Comparison of ENCODE assay signal across 11 mouse cellular contexts in genomic region chr9:110490913-110491312, GRCm38 (mm10). TPM values are rescaled to one million over a fixed set of nuclear protein-coding genes. Genes with fewer than 3 reads are reported as not detected.
A peak's percentile ranks its signal among the peaks of the same experiment; 100 is the strongest.
DNase-seq lines count a peak whose midpoint lies in the region; ATAC-seq lines count a peak whose summit lies in the region.
"Had no signal": no experiment of that assay in that cellular context is flagged by ENCODE, and none has a peak within 500 bp of the region (broad histone marks: within the 10 kb centered on the region; RNA-seq: fewer than 3 reads in every experiment).

No protein-coding gene starts in this region.

- DNase-seq in heart, postnatal 4 days = peak; percentile 39
- no peak for DNase-seq in heart, adult 8-10 months (ENCODE audit: low spot score)
- DNase-seq in 3T3-L1 (ENCODE audit: low read depth, low spot score) (peak; percentile 25), ES-CJ7 (ENCODE audit: low read depth, low spot score) (peak; percentile 71)
- peak; percentile 14 for DNase-seq in lung, postnatal 14 days
- no peak for DNase-seq in right cerebral cortex, postnatal 36 days (ENCODE audit: low spot score in 2 of 2)
- no peak for DNase-seq in ovary, adult 18-20 months (ENCODE audit: low spot score)

- H3K27ac ChIP-seq in neural tube, embryonic 15.5 days (replicated peaks) = no peak overlapping the region
- H3K27ac ChIP-seq: embryonic facial prominence, embryonic 12.5 days; limb, embryonic 13.5 days; neural tube, embryonic 13.5 days had no signal

- H3K9ac ChIP-seq in neural tube, embryonic 15.5 days (replicated peaks) = no peak overlapping the region
- H3K9ac ChIP-seq: embryonic facial prominence, embryonic 12.5 days; limb, embryonic 13.5 days; neural tube, embryonic 13.5 days had no signal

- H3K9me3 ChIP-seq in neural tube, embryonic 15.5 days (replicated peaks) = 0 out of 2 replicates have a peak, but pooled peaks cover 4% of the 10 kb centered on the region

- H3K27me3 ChIP-seq in neural tube, embryonic 15.5 days (replicated peaks) = no peaks in the 10 kb centered on the region
- H3K27me3 ChIP-seq: embryonic facial prominence, embryonic 12.5 days; limb, embryonic 13.5 days; neural tube, embryonic 13.5 days had no signal

- no peak overlapping the region for H3K4me3 ChIP-seq in neural tube, embryonic 15.5 days (replicated peaks)
- H3K4me3 ChIP-seq: embryonic facial prominence, embryonic 12.5 days; limb, embryonic 13.5 days; neural tube, embryonic 13.5 days had no signal

- 67% methylated on average over 5 of the region's 5 CpGs for WGBS in neural tube, embryonic 15.5 days

- no peak for ATAC-seq in neural tube, embryonic 15.5 days (ENCODE audit: low FRiP score)

- no peaks in the 10 kb centered on the region for H3K36me3 ChIP-seq in neural tube, embryonic 15.5 days
- H3K36me3 ChIP-seq: embryonic facial prominence, embryonic 12.5 days; limb, embryonic 13.5 days; neural tube, embryonic 13.5 days had no signal

- H3K4me1 ChIP-seq in neural tube, embryonic 15.5 days = no peaks in the 10 kb centered on the region
- H3K4me1 ChIP-seq: embryonic facial prominence, embryonic 12.5 days; limb, embryonic 13.5 days; neural tube, embryonic 13.5 days had no signal

- no peak overlapping the region for H3K4me2 ChIP-seq in neural tube, embryonic 15.5 days
- H3K4me2 ChIP-seq: embryonic facial prominence, embryonic 12.5 days; limb, embryonic 13.5 days; neural tube, embryonic 13.5 days had no signal

RNA-seq across cellular contexts. Expression of gene Kif9, which starts 14.2 kb away (rescaled TPM):
- total RNA-seq in heart, postnatal 4 days (2021) = under 1 TPM; 0.20 to 0.29 TPM
- under 1 TPM; 0.14 to 0.31 (median 0.20) TPM for total RNA-seq in heart, adult 8-10 months (2022)
- 3.4 and 4.7 TPM in 2 replicates for polyA plus RNA-seq in neural tube, embryonic 15.5 days (2015; fragmentation: Nextera tagmentation; extraction: Ambion mirVana)

RNA-seq across cellular contexts. Expression of gene Klhl18, which starts 14.4 kb away (rescaled TPM):
- 10 to 100 TPM; 11.2 to 12.9 TPM for total RNA-seq in heart, postnatal 4 days (2021)
- 10 to 100 TPM in 3 of 4 experiments, 1 to 10 TPM in 1; 9.2 to 14.6 (median 11.1) TPM for total RNA-seq in heart, adult 8-10 months (2022)
- polyA plus RNA-seq in neural tube, embryonic 15.5 days (2015; fragmentation: Nextera tagmentation; extraction: Ambion mirVana) = 20.8 and 22.4 TPM in 2 replicates

RNA-seq across cellular contexts. Expression of gene Setd2, which starts 41.5 kb away (rescaled TPM):
- 10 to 100 TPM; 63.1 to 69.2 TPM for total RNA-seq in heart, postnatal 4 days (2021)
- total RNA-seq in heart, adult 8-10 months (2022) = 10 to 100 TPM; 32.6 to 44.5 (median 36.5) TPM
- polyA plus RNA-seq in neural tube, embryonic 15.5 days (2015; fragmentation: Nextera tagmentation; extraction: Ambion mirVana) = 29.9 and 32.4 TPM in 2 replicates

Comparison
In these comparisons a context has a peak if more than half of its experiments do, and no peak if none do; other contexts are left out.
1. DNase-seq: peak in heart, postnatal 4 days (single experiment), 3T3-L1 (single experiment), ES-CJ7 (single experiment) and lung, postnatal 14 days (single experiment); none in heart, adult 8-10 months (single experiment), right cerebral cortex, postnatal 36 days (0 of 2) and ovary, adult 18-20 months (single experiment).